Comparison of ENCODE assay signal across 8 mouse cellular contexts in the genomic region with DNA sequence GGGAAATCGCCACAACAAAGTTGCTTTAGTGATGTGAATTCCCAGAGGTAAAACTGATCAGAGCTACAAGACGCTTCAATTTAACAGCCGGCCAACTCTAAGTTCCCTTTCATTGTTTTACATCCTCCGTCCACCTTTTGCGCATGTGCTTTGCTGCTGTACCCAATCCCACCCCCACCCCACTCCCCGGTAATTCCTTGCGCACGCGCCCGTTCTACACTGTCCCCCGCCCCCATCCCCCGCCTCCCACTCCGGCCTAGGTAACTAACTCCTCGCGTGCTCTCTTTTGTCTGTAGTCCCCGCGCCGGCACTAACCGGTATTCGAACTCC. TPM values are rescaled to one million over a fixed set of nuclear protein-coding genes. Genes with fewer than 3 reads are reported as not detected.
DNase-seq lines count a peak whose midpoint lies in the region; ATAC-seq and TF ChIP-seq lines count a peak whose summit lies in the region.

No protein-coding gene starts in this region.

- TF ChIP-seq CTCF in cerebellum, adult 2 months (IDR thresholded peaks at IDR 0.05; ENCODE audit: borderline replicate concordance, insufficient read depth, low read depth, low read length) = no peak
- no peak for TF ChIP-seq CTCF in CH12.LX (conservative IDR thresholded peaks at IDR 0.05 in 1 of 2, IDR thresholded peaks at IDR 0.05 in 1 of 2; ENCODE audit: low read depth in 2 of 2, low read length in 2 of 2)
- no peak for TF ChIP-seq CTCF in liver, postnatal 0 days (IDR thresholded peaks at IDR 0.05; ENCODE audit: low read depth)

- peaks cover 51% of the 10 kb centered on the region for H3K79me2 ChIP-seq in CH12.LX (replicated peaks; ENCODE audit: control insufficient read depth, extremely low read depth, insufficient read depth, poor library complexity, severe bottlenecking)

- TF ChIP-seq RAD21 in CH12.LX (IDR thresholded peaks at IDR 0.05; ENCODE audit: low read depth, low read length) = no peak

- under 1% methylated on average over 20 of the region's 20 CpGs for WGBS in cerebellum, adult 2 months
- under 1% methylated on average over 20 of the region's 20 CpGs for WGBS in forebrain, embryonic 16.5 days
- WGBS in liver, postnatal 0 days (ENCODE audit: insufficient replicate concordance) = under 1% methylated on average over 20 of the region's 20 CpGs

- ATAC-seq in forebrain, embryonic 16.5 days = peak; percentile 62
- ATAC-seq in liver, postnatal 0 days = peak; percentile 11

- 0 out of 2 replicates have a peak, but pooled peaks cover 7% of the 10 kb centered on the region for H3K4me1 ChIP-seq in cerebellum, adult 2 months (ENCODE audit: control insufficient read depth, insufficient read depth, low read length)
- H3K4me1 ChIP-seq in CH12.LX (ENCODE audit: control insufficient read depth in 1 of 2, insufficient read depth in 2 of 2) = peaks cover 18 to 47% of the 10 kb centered on the region in 2 experiments
- H3K4me1 ChIP-seq in forebrain, embryonic 16.5 days (replicated peaks; ENCODE audit: control insufficient read depth, insufficient read depth, low read length) = peaks cover 34% of the 10 kb centered on the region
- peaks cover 39% of the 10 kb centered on the region for H3K4me1 ChIP-seq in liver, postnatal 0 days (ENCODE audit: insufficient read depth)

- no peak overlapping the region for H3K27ac ChIP-seq in cerebellum, adult 2 months (ENCODE audit: insufficient read depth, low read length)
- H3K27ac ChIP-seq in CH12.LX (ENCODE audit: insufficient read depth, low read depth) = peak overlapping the region; percentile 76
- H3K27ac ChIP-seq in forebrain, embryonic 16.5 days (ENCODE audit: low read length) = peak overlapping the region; percentile 56
- H3K27ac ChIP-seq in liver, postnatal 0 days (ENCODE audit: low read depth) = peak overlapping the region; percentile 97

- peak overlapping the region; percentile 74 for H3K4me3 ChIP-seq in cerebellum, adult 2 months (replicated peaks; ENCODE audit: insufficient read depth, low read depth, low read length)
- peak overlapping the region; percentile 68 to 76 (median 69) for H3K4me3 ChIP-seq in CH12.LX (replicated peaks in 1 of 3; ENCODE audit: low read depth in 2 of 3, low read length in 2 of 3, poor library complexity in 1 of 3)
- H3K4me3 ChIP-seq in forebrain, embryonic 16.5 days (replicated peaks; ENCODE audit: low read length) = peak overlapping the region; percentile 75
- H3K4me3 ChIP-seq in liver, postnatal 0 days (ENCODE audit: low read depth, low read length) = peak overlapping the region; percentile 67

- dilution Hi-C loops in CH12.LX (cut with MboI; ENCODE audit: extremely low pct_ligation_motif_present, extremely low pct_unique_long_range_greater_than_20kb, low sequenced_read_pairs) = no loop called here

- no peak for TF ChIP-seq POLR2A in cerebellum, adult 2 months (IDR thresholded peaks at IDR 0.05; ENCODE audit: borderline replicate concordance, insufficient read depth, low read length)
- TF ChIP-seq POLR2A in CH12.LX (IDR thresholded peaks at IDR 0.05; ENCODE audit: low read depth, low read length) = no peak

- peaks cover 8% of the 10 kb centered on the region for H3K9me3 ChIP-seq in CH12.LX (replicated peaks; ENCODE audit: low read length)
- H3K9me3 ChIP-seq in forebrain, embryonic 16.5 days (ENCODE audit: control insufficient read depth, low read length) = no peaks in the 10 kb centered on the region
- H3K9me3 ChIP-seq in liver, postnatal 0 days (ENCODE audit: low read length) = no peaks in the 10 kb centered on the region

- in situ Hi-C loops in CH12.LX (cut with MboI; ENCODE audit: low pct_ligation_motif_present, low pct_unique_long_range_greater_than_20kb, low sequenced_read_pairs) = no loop called here

- H3K9ac ChIP-seq in CH12.LX (ENCODE audit: insufficient read depth, low read depth) = peak overlapping the region; percentile 90
- H3K9ac ChIP-seq in forebrain, embryonic 16.5 days (replicated peaks; ENCODE audit: low read depth, low read length) = peak overlapping the region; percentile 33
- peak overlapping the region; percentile 73 for H3K9ac ChIP-seq in liver, postnatal 0 days (replicated peaks)

- H3K27me3 ChIP-seq in cerebellum, adult 2 months (ENCODE audit: control insufficient read depth, insufficient read depth, low read length) = no peaks in the 10 kb centered on the region
- no peaks in the 10 kb centered on the region for H3K27me3 ChIP-seq in CH12.LX (replicated peaks)
- H3K27me3 ChIP-seq in forebrain, embryonic 16.5 days (replicated peaks; ENCODE audit: control insufficient read depth, insufficient read depth, low read length) = no peaks in the 10 kb centered on the region
- no peaks in the 10 kb centered on the region for H3K27me3 ChIP-seq in liver, postnatal 0 days (ENCODE audit: insufficient read depth, low read length)

- DNase-seq in cerebellum, adult 2 months = no peak
- no peak for DNase-seq in cerebellum, adult 18-20 months
- peak; percentile 88 for DNase-seq in CH12.LX (ENCODE audit: extremely low read depth)
- no peak for DNase-seq in liver, postnatal 0 days
- DNase-seq in frontal cortex, postnatal 14 days (ENCODE audit: low spot score in 2 of 2) = no peak
- DNase-seq in frontal cortex, adult 2 months (ENCODE audit: extremely low spot score in 1 of 2, low spot score in 1 of 2) = no peak
- no peak for DNase-seq in right cerebral cortex, postnatal 10 days (ENCODE audit: low spot score in 2 of 2)

- peaks cover 35 to 47% of the 10 kb centered on the region in 2 experiments for H3K36me3 ChIP-seq in CH12.LX (replicated peaks in 1 of 2; ENCODE audit: control insufficient read depth in 1 of 2, insufficient read depth in 1 of 2, low read length in 1 of 2)
- H3K36me3 ChIP-seq in forebrain, embryonic 16.5 days (ENCODE audit: control insufficient read depth, insufficient read depth) = peaks cover 9% of the 10 kb centered on the region; the same call in 1 of the 2 replicates
- peaks cover 27% of the 10 kb centered on the region for H3K36me3 ChIP-seq in liver, postnatal 0 days (replicated peaks; ENCODE audit: insufficient read depth, low read length)

- peak overlapping the region; percentile 61; the same call in 1 of the 2 replicates for H3K4me2 ChIP-seq in CH12.LX (ENCODE audit: insufficient read depth, low read depth, poor library complexity, severe bottlenecking)
- H3K4me2 ChIP-seq in forebrain, embryonic 16.5 days (ENCODE audit: low read length) = peak overlapping the region; percentile 91
- H3K4me2 ChIP-seq in liver, postnatal 0 days (ENCODE audit: low read depth, low read length) = peak overlapping the region; percentile 96

- peak; percentile 15; the same call in 1 of the 2 replicates for TF ChIP-seq EP300 in CH12.LX (IDR thresholded peaks at IDR 0.05; ENCODE audit: low read length)
- TF ChIP-seq EP300 in liver, postnatal 0 days (IDR thresholded peaks at IDR 0.05; ENCODE audit: low read depth) = 0 out of 2 replicates have a peak, but pooled peaks have one; percentile 3

TF ChIP-seq in CH12.LX, 34 proteins besides CTCF, POLR2A, EP300 and RAD21 (continues in another document):
- TF ChIP-seq TCF12 (IDR thresholded peaks at IDR 0.05; ENCODE audit: low read depth, low read length) = no peak
- TF ChIP-seq ZKSCAN1 (IDR thresholded peaks at IDR 0.05; ENCODE audit: borderline replicate concordance, low read depth, low read length) = no peak
- TF ChIP-seq E2F4 (IDR thresholded peaks at IDR 0.05; ENCODE audit: insufficient replicate concordance, low read depth, low read length) = no peak
- TF ChIP-seq RCOR1 (conservative IDR thresholded peaks at IDR 0.05; ENCODE audit: low read depth, low read length) = 0 out of 2 replicates have a peak, but pooled peaks have one; percentile 45

RNA-seq across cellular contexts. Expression of a gene that starts 0.4 kb away (rescaled TPM):
- polyA plus RNA-seq in cerebellum, adult 2 months (2012; rRNA removed) = 7.0 and 7.2 TPM in 2 replicates
- total RNA-seq in CH12.LX (2012; rRNA removed) = 173 and 195 TPM in 2 replicates
- total RNA-seq in CH12.LX (2014; rRNA removed) = 224 and 268 TPM in 2 replicates
- 200 and 270 TPM in 2 replicates for polyA plus RNA-seq in CH12.LX (2012; ENCODE audit: insufficient read length, low read depth)
- 139 and 156 TPM in 2 replicates for polyA plus RNA-seq in forebrain, embryonic 16.5 days (2015; fragmentation: Nextera tagmentation; extraction: Ambion mirVana)
- 130 and 141 TPM in 2 replicates for polyA plus RNA-seq in liver, postnatal 0 days (2015; fragmentation: Nextera tagmentation; extraction: Ambion mirVana)
- polyA plus RNA-seq in frontal cortex, adult 2 months (2012; rRNA removed) = 7.1 TPM in 2 replicates

RNA-seq across cellular contexts. Expression of a gene that starts 0.4 kb away (rescaled TPM):
- 15.9 and 16.0 TPM in 2 replicates for polyA plus RNA-seq in cerebellum, adult 2 months (2012; rRNA removed)
- 23.1 and 24.2 TPM in 2 replicates for total RNA-seq in CH12.LX (2012; rRNA removed)
- 40.2 and 40.6 TPM in 2 replicates for total RNA-seq in CH12.LX (2014; rRNA removed)
- 32.1 and 32.3 TPM in 2 replicates for polyA plus RNA-seq in CH12.LX (2012; ENCODE audit: insufficient read length, low read depth)
- 14.4 and 17.2 TPM in 2 replicates for polyA plus RNA-seq in forebrain, embryonic 16.5 days (2015; fragmentation: Nextera tagmentation; extraction: Ambion mirVana)
- 23.8 and 24.7 TPM in 2 replicates for polyA plus RNA-seq in liver, postnatal 0 days (2015; fragmentation: Nextera tagmentation; extraction: Ambion mirVana)
- polyA plus RNA-seq in frontal cortex, adult 2 months (2012; rRNA removed) = 18.2 and 18.6 TPM in 2 replicates

RNA-seq across cellular contexts. Expression of a gene that starts 6.1 kb away (rescaled TPM):
- polyA plus RNA-seq in cerebellum, adult 2 months (2012; rRNA removed) = 50.1 and 54.0 TPM in 2 replicates
- total RNA-seq in CH12.LX (2012; rRNA removed) (26.9 and 29.0 TPM in 2 replicates), CH12.LX (2014; rRNA removed) (28.7 and 31.1 TPM in 2 replicates)
- polyA plus RNA-seq in CH12.LX (2012; ENCODE audit: insufficient read length, low read depth) = 25.9 and 26.0 TPM in 2 replicates
- 43.6 and 46.7 TPM in 2 replicates for polyA plus RNA-seq in forebrain, embryonic 16.5 days (2015; fragmentation: Nextera tagmentation; extraction: Ambion mirVana)
- 18.8 and 20.0 TPM in 2 replicates for polyA plus RNA-seq in liver, postnatal 0 days (2015; fragmentation: Nextera tagmentation; extraction: Ambion mirVana)
- polyA plus RNA-seq in frontal cortex, adult 2 months (2012; rRNA removed) = 43.7 and 47.7 TPM in 2 replicates

RNA-seq across cellular contexts. Expression of a gene that starts 12.2 kb away (rescaled TPM):
- 38.7 and 39.3 TPM in 2 replicates for polyA plus RNA-seq in cerebellum, adult 2 months (2012; rRNA removed)
- 40.2 and 40.8 TPM in 2 replicates for total RNA-seq in CH12.LX (2012; rRNA removed)
- 21.5 and 21.9 TPM in 2 replicates for total RNA-seq in CH12.LX (2014; rRNA removed)
- 29.7 and 31.7 TPM in 2 replicates for polyA plus RNA-seq in CH12.LX (2012; ENCODE audit: insufficient read length, low read depth)
- 40.0 and 43.7 TPM in 2 replicates for polyA plus RNA-seq in forebrain, embryonic 16.5 days (2015; fragmentation: Nextera tagmentation; extraction: Ambion mirVana)
- polyA plus RNA-seq in liver, postnatal 0 days (2015; fragmentation: Nextera tagmentation; extraction: Ambion mirVana) = 5.9 and 6.9 TPM in 2 replicates
- 42.5 and 51.0 TPM in 2 replicates for polyA plus RNA-seq in frontal cortex, adult 2 months (2012; rRNA removed)

RNA-seq across cellular contexts. Expression of a gene that starts 15.2 kb away (rescaled TPM):
- polyA plus RNA-seq in cerebellum, adult 2 months (2012; rRNA removed) = 4.0 and 6.7 TPM in 2 replicates
- total RNA-seq in CH12.LX (2012; rRNA removed) (not detected in 2 replicates), CH12.LX (2014; rRNA removed) (not detected in 2 replicates)
- polyA plus RNA-seq in CH12.LX (2012; ENCODE audit: insufficient read length, low read depth) = not detected in 2 replicates
- 0.77 TPM in 1 of 2 replicates, not detected in the other for polyA plus RNA-seq in forebrain, embryonic 16.5 days (2015; fragmentation: Nextera tagmentation; extraction: Ambion mirVana)
- not detected in 2 replicates for polyA plus RNA-seq in liver, postnatal 0 days (2015; fragmentation: Nextera tagmentation; extraction: Ambion mirVana)
- 5.1 and 6.3 TPM in 2 replicates for polyA plus RNA-seq in frontal cortex, adult 2 months (2012; rRNA removed)

Comparison
In these comparisons a context has a peak if more than half of its experiments do, and no peak if none do; other contexts are left out.
1. H3K9ac ChIP-seq: peak in every context shown above with its lines; median percentile 90 in CH12.LX; 73 in liver, postnatal 0 days; 33 in forebrain, embryonic 16.5 days.
2. RNA of a gene that starts 0.4 kb away (polyA plus RNA-seq): 200 to 270 TPM in CH12.LX, 130 to 141 TPM in liver, postnatal 0 days and 139 to 156 TPM in forebrain, embryonic 16.5 days; 7.1 TPM in frontal cortex, adult 2 months and 7.0 to 7.2 TPM in cerebellum, adult 2 months; every median in the first group is over 10 times any median in the second.
3. Peak in every context shown above with its lines, with median percentiles within 50 percentile points of each other: H3K4me3 ChIP-seq and H3K4me2 ChIP-seq.